Mouse (Mus musculus): Measurements from ENCODE around the gene Ccl6.
A peak's percentile ranks its signal among the peaks of the same experiment; 100 is the strongest.

DNA sequence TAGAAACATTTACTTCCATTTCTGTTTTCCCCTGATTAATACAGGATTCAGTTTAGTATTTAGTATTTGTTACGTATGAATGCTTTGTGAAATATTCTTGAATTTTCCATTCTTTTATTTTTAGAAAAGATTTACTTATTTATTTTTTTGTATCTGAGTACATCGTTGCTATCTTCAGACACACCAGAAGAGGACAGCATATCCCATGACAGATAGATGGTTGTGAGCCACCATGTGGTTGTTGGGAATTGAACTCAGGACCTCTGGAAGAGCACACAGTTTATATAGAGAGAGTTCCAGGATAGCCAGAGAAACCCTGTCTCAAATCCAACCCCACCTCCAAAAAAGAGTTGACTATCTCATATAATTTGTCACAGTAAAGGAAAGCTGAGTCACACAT lies 42.0 kb upstream of the Ccl6 start:
- no peak for TF ChIP-seq POLR2A (IDR thresholded peaks at IDR 0.05; ENCODE audit: extremely low read depth, insufficient read depth, low read length)
- TF ChIP-seq CTCF (IDR thresholded peaks at IDR 0.05; ENCODE audit: low read depth, low read length) = 0 out of 2 replicates have a peak, but pooled peaks have one; percentile 18
